Mouse (Mus musculus) megakaryocyte, embryonic 14.5 days (primary cell): Measurements from ENCODE around the gene Xrcc6. TPM values are rescaled to one million over a fixed set of nuclear protein-coding genes. Genes with fewer than 3 reads are reported as not detected.

Source experiments
- H3K27me3 ChIP-seq: replicated peaks from 2 replicates; pipeline ENCODE3; 2012; ENCODE audit warnings: inconsistent platforms
- H3K36me3 ChIP-seq: replicated peaks from 2 replicates; pipeline ENCODE3; 2012; ENCODE audit warnings: low read length, inconsistent platforms, mixed read lengths
- H3K4me1 ChIP-seq: 2 replicates; pipeline ENCODE4 v1.6.1; 2012; ENCODE audit warnings: inconsistent platforms
- H3K4me3 ChIP-seq: replicated peaks from 2 replicates; pipeline ENCODE3; 2012; ENCODE audit warnings: moderate library complexity, mild to moderate bottlenecking, inconsistent platforms
- H3K9me3 ChIP-seq: 2 replicates; pipeline ENCODE4 v1.6.1; 2012; ENCODE audit warnings: inconsistent platforms
- FLI1 ChIP-seq: IDR thresholded peaks from 2 replicates; pipeline ENCODE4 v1.6.1; 2012; ENCODE audit warnings: low read length, inconsistent platforms, mixed read lengths
- GATA1 ChIP-seq: IDR thresholded peaks from 3 replicates; pipeline ENCODE4 v1.6.1; 2012; ENCODE audit warnings: mixed read lengths, low read length, inconsistent platforms, borderline replicate concordance
- polyA plus RNA-seq: library from polyadenylated mRNA; stranded (reverse); fragments of >175 nt; gene quantifications from 2 replicates; pipeline ENCODE4 v1.2.3, GENCODE M21; 2012; ENCODE audit warnings: low replicate concordance; ENCODE audit not compliant: insufficient read depth

Gene Xrcc6
- 7.9 and 8.1 TPM in 2 replicates for polyA plus RNA-seq

- H3K27me3 ChIP-seq: peaks cover 3% of the 10 kb centered on the region
- H3K4me1 ChIP-seq: peaks cover 12% of the 10 kb centered on the region
- H3K9me3 ChIP-seq: no peaks in the 10 kb centered on the region
- TF ChIP-seq GATA1 (no peak), FLI1 (no peak)
- H3K4me3 ChIP-seq: no peak within 1 kb of the TSS
- H3K36me3 ChIP-seq: peaks cover 12% of the 10 kb centered on the region
These were observed at the start of gene Xrcc6 for GRCm38 (mm10) chr15:81987646-81988045. Xrcc6 (plus strand) TSS chr15:81987835.

- H3K27me3 ChIP-seq: peaks cover 20% of the 10 kb centered on the region
- H3K4me1 ChIP-seq: peaks cover 67% of the 10 kb centered on the region
- no peaks in the 10 kb centered on the region for H3K36me3 ChIP-seq
- H3K9me3 ChIP-seq: no peaks in the 10 kb centered on the region
- no peak overlapping the region for H3K4me3 ChIP-seq
- no peak for TF ChIP-seq FLI1
- TF ChIP-seq GATA1: no peak
These were observed 49.4 kb upstream of the Xrcc6 start for GRCm38 (mm10) chr15:81938246-81938645.

GRCm38 (mm10) chr15:81939157-81939715 is 48.4 kb upstream of the Xrcc6 start:
- Histone ChIP-seq H3K36me3 (no peaks in the 10 kb centered on the region), H3K4me1 (peaks cover 61% of the 10 kb centered on the region), H3K9me3 (no peaks in the 10 kb centered on the region), H3K4me3 (no peak overlapping the region), H3K27me3 (peaks cover 24% of the 10 kb centered on the region)
- TF ChIP-seq GATA1 (no peak), FLI1 (no peak)

GRCm38 (mm10) chr15:81939774-81940173 is 47.9 kb upstream of the Xrcc6 start:
- Histone ChIP-seq H3K9me3 (no peaks in the 10 kb centered on the region), H3K4me3 (no peak overlapping the region), H3K27me3 (peaks cover 25% of the 10 kb centered on the region), H3K4me1 (peaks cover 58% of the 10 kb centered on the region), H3K36me3 (no peaks in the 10 kb centered on the region)
- no peak for TF ChIP-seq FLI1

- TF ChIP-seq GATA1: no peak
- no peak for TF ChIP-seq FLI1
- H3K9me3 ChIP-seq: no peaks in the 10 kb centered on the region
These were observed 47.4 kb upstream of the Xrcc6 start for GRCm38 (mm10) chr15:81940219-81940618.

GRCm38 (mm10) chr15:81941010-81941409 is 46.6 kb upstream of the Xrcc6 start:
- Histone ChIP-seq H3K36me3 (no peaks in the 10 kb centered on the region), H3K27me3 (peaks cover 26% of the 10 kb centered on the region), H3K9me3 (no peaks in the 10 kb centered on the region), H3K4me1 (peaks cover 51% of the 10 kb centered on the region), H3K4me3 (no peak overlapping the region)
- TF ChIP-seq GATA1 (no peak), FLI1 (no peak)

More at GRCm38 (mm10) chr15:81940219-81940618, 47.4 kb upstream of the Xrcc6 start:
- Histone ChIP-seq H3K27me3 (peaks cover 26% of the 10 kb centered on the region), H3K36me3 (no peaks in the 10 kb centered on the region), H3K4me1 (peaks cover 58% of the 10 kb centered on the region), H3K4me3 (no peak overlapping the region)

- Histone ChIP-seq H3K9me3 (peaks cover 6% of the 10 kb centered on the region; the same call in 1 of the 2 replicates), H3K4me1 (peaks cover 35% of the 10 kb centered on the region), H3K36me3 (no peaks in the 10 kb centered on the region), H3K4me3 (no peak overlapping the region), H3K27me3 (peaks cover 13% of the 10 kb centered on the region)
- TF ChIP-seq GATA1 (no peak), FLI1 (no peak)
These were observed 44.4 kb upstream of the Xrcc6 start for GRCm38 (mm10) chr15:81943176-81943749.

GRCm38 (mm10) chr15:81949076-81949475 is 38.6 kb upstream of the Xrcc6 start:
- Histone ChIP-seq H3K4me3 (no peak overlapping the region), H3K27me3 (peaks cover 15% of the 10 kb centered on the region), H3K4me1 (peaks cover 22% of the 10 kb centered on the region), H3K36me3 (peaks cover 37% of the 10 kb centered on the region), H3K9me3 (peaks cover 6% of the 10 kb centered on the region; the same call in 1 of the 2 replicates)
- TF ChIP-seq GATA1: no peak
- TF ChIP-seq FLI1: no peak

GRCm38 (mm10) chr15:81949476-81950131 is 38.0 kb upstream of the Xrcc6 start:
- Histone ChIP-seq H3K4me1 (peaks cover 22% of the 10 kb centered on the region), H3K4me3 (no peak overlapping the region), H3K36me3 (peaks cover 43% of the 10 kb centered on the region), H3K27me3 (peaks cover 15% of the 10 kb centered on the region), H3K9me3 (peaks cover 6% of the 10 kb centered on the region; the same call in 1 of the 2 replicates)
- TF ChIP-seq GATA1 (no peak), FLI1 (no peak)

GRCm38 (mm10) chr15:81950716-81951115 is 36.9 kb upstream of the Xrcc6 start:
- H3K9me3 ChIP-seq: peaks cover 6% of the 10 kb centered on the region; the same call in 1 of the 2 replicates
- H3K4me3 ChIP-seq: no peak overlapping the region
- peaks cover 54% of the 10 kb centered on the region for H3K36me3 ChIP-seq
- peaks cover 22% of the 10 kb centered on the region for H3K4me1 ChIP-seq
- TF ChIP-seq FLI1 (no peak), GATA1 (no peak)
- peaks cover 12% of the 10 kb centered on the region for H3K27me3 ChIP-seq
